Mouse (Mus musculus) lung, postnatal 10 days (tissue): Measurements from ENCODE around the gene Dpp7.
A peak's percentile ranks its signal among the peaks of the same experiment; 100 is the strongest.

ENCODE experiments used
- DNase-seq: peaks from one replicate; pipeline ENCODE4 v3.0.0; 2021

The Dpp7 gene

GRCm38 (mm10) chr2:25365091-25365761 is 9.1 kb upstream of the Dpp7 start, which contains the start of gene Uap1l1:
Gene Uap1l1, minus strand, starts transcription at chr2:25365682.
- peak; percentile 92 for DNase-seq

GRCm38 (mm10) chr2:25364761-25365090 is 8.6 kb upstream of the Dpp7 start:
- DNase-seq: no peak

GRCm38 (mm10) chr2:25364313-25364712 is 8.2 kb upstream of the Dpp7 start:
- no peak for DNase-seq

GRCm38 (mm10) chr2:25363478-25364178 is 7.5 kb upstream of the Dpp7 start:
- peak; percentile 43 for DNase-seq

GRCm38 (mm10) chr2:25359848-25360247 is 3.7 kb upstream of the Dpp7 start:
- DNase-seq: no peak

GRCm38 (mm10) chr2:25355419-25356066 is 616 bp downstream of the Dpp7 start:
- DNase-seq: no peak

GRCm38 (mm10) chr2:25354211-25354610 is 1.9 kb downstream of the Dpp7 start:
- no peak for DNase-seq

- DNase-seq: no peak
These were observed 5.5 kb downstream of the Dpp7 start for GRCm38 (mm10) chr2:25350701-25351100.

- DNase-seq: no peak
These were observed 6.7 kb downstream of the Dpp7 start for GRCm38 (mm10) chr2:25349499-25349898.

GRCm38 (mm10) chr2:25348162-25348561 is 8.0 kb downstream of the Dpp7 start:
- no peak for DNase-seq

GRCm38 (mm10) chr2:25338303-25338702 is 17.9 kb downstream of the Dpp7 start:
- DNase-seq: no peak

- no peak for DNase-seq
These were observed 22.6 kb downstream of the Dpp7 start for GRCm38 (mm10) chr2:25333569-25333968.

GRCm38 (mm10) chr2:25332286-25333160 is 23.6 kb downstream of the Dpp7 start, which contains the start of gene Man1b1:
Gene Man1b1, plus strand, starts transcription at chr2:25332338.
- DNase-seq: peak; percentile 100

GRCm38 (mm10) chr2:25331470-25331869 is 24.7 kb downstream of the Dpp7 start:
- DNase-seq: no peak

GRCm38 (mm10) chr2:25328440-25328839 is 27.7 kb downstream of the Dpp7 start:
- DNase-seq: peak; percentile 54

GRCm38 (mm10) chr2:25326036-25326435 is 30.1 kb downstream of the Dpp7 start:
- DNase-seq: no peak

- DNase-seq: no peak
These were observed 36.1 kb downstream of the Dpp7 start for GRCm38 (mm10) chr2:25320084-25320483.

- peak; percentile 64 for DNase-seq
These were observed 37.0 kb downstream of the Dpp7 start, which contains the start of gene Grin1 for GRCm38 (mm10) chr2:25318971-25319773. Gene Grin1, minus strand, starts transcription at chr2:25319187.

- no peak for DNase-seq
These were observed 37.8 kb downstream of the Dpp7 start for GRCm38 (mm10) chr2:25318119-25318966.

- no peak for DNase-seq
These were observed 44.7 kb downstream of the Dpp7 start for GRCm38 (mm10) chr2:25311491-25311891.

- DNase-seq: no peak
These were observed 45.2 kb downstream of the Dpp7 start for GRCm38 (mm10) chr2:25310969-25311368.
